Mouse (Mus musculus) forebrain, embryonic 10.5 days (tissue): Measurements from ENCODE around the gene Ampd3. TPM values are rescaled to one million over a fixed set of nuclear protein-coding genes. Genes with fewer than 3 reads are reported as not detected.

Source experiments
- DNase-seq: peaks from one replicate; pipeline ENCODE4 v3.0.0-alpha.2; 2017; ENCODE audit warnings: low spot score; ENCODE audit errors: extremely low spot score
- H3K27ac ChIP-seq: fragments of 300-500 bp; sonication (generic); 2 replicates; pipeline ENCODE4 v1.5.1; 2016; ENCODE audit warnings: mild to moderate bottlenecking
- H3K27me3 ChIP-seq: fragments of 300-500 bp; sonication (generic); 2 replicates; pipeline ENCODE4 v1.6.1; 2016; ENCODE audit warnings: mild to moderate bottlenecking; ENCODE audit not compliant: poor library complexity, severe bottlenecking
- H3K36me3 ChIP-seq: fragments of 300-500 bp; sonication (generic); replicated peaks from 2 replicates; pipeline ENCODE4 v1.6.1; 2016; ENCODE audit warnings: mild to moderate bottlenecking, moderate library complexity
- H3K4me1 ChIP-seq: fragments of 300-500 bp; sonication (generic); 2 replicates; pipeline ENCODE4 v1.6.1; 2016
- H3K4me3 ChIP-seq: fragments of 300-500 bp; sonication (generic); 2 replicates; pipeline ENCODE4 v1.5.1; 2016; ENCODE audit warnings: mild to moderate bottlenecking, moderate library complexity
- H3K9me3 ChIP-seq: fragments of 300-500 bp; sonication (generic); 2 replicates; pipeline ENCODE4 v1.6.1; 2016; ENCODE audit warnings: mild to moderate bottlenecking, moderate library complexity
- WGBS: fragments of 180-500 bp; shearing (Covaris S2); methylation state at CpG from one replicate; pipeline ENCODE4 v1.1.7; 2016; 5-methylcytosine and 5-hydroxymethylcytosine counted together
- polyA plus RNA-seq: library from polyadenylated mRNA; unstranded; fragments of >200 nt; fragmentation: Nextera tagmentation; extraction: Ambion mirVana; gene quantifications from 2 replicates; pipeline ENCODE4 v1.2.1, GENCODE M21; 2016

Ampd3 gene
- polyA plus RNA-seq, 1 experiment from 2014 or later = 1.5 TPM

GRCm38 (mm10) chr7:110834522-110834921 lies 66.5 kb downstream of the Ampd3 start:
- H3K4me1 ChIP-seq = no peaks in the 10 kb centered on the region
- H3K4me3 ChIP-seq = no peak overlapping the region
- DNase-seq = no peak
- peaks cover 40% of the 10 kb centered on the region for H3K36me3 ChIP-seq
- H3K27me3 ChIP-seq = no peaks in the 10 kb centered on the region
- H3K9me3 ChIP-seq = no peaks in the 10 kb centered on the region
- WGBS = 70% methylated on average over 3 of the region's 3 CpGs
- no peak overlapping the region for H3K27ac ChIP-seq

GRCm38 (mm10) chr7:110840332-110840731 lies 72.3 kb downstream of the Ampd3 start:
- Histone ChIP-seq H3K27ac (no peak overlapping the region), H3K27me3 (no peaks in the 10 kb centered on the region), H3K4me3 (no peak overlapping the region), H3K4me1 (peaks cover 16% of the 10 kb centered on the region), H3K36me3 (peaks cover 9% of the 10 kb centered on the region), H3K9me3 (no peaks in the 10 kb centered on the region)
- DNase-seq = no peak
- 88% methylated on average over 4 of the region's 4 CpGs for WGBS

GRCm38 (mm10) chr7:110843916-110844874 lies 76.2 kb downstream of the Ampd3 start, which contains the start of gene Rnf141:
TSS of gene Rnf141 (minus strand) at chr7:110844457.
- Histone ChIP-seq H3K27me3 (no peaks in the 10 kb centered on the region), H3K9me3 (no peaks in the 10 kb centered on the region), H3K4me1 (peaks cover 16% of the 10 kb centered on the region), H3K4me3 (peak within 1 kb of the TSS; percentile 91), H3K36me3 (no peaks in the 10 kb centered on the region), H3K27ac (peak within 1 kb of the TSS; percentile 94)
- DNase-seq = peak; percentile 93
- WGBS = 0% methylated on average over 42 of the region's 42 CpGs

GRCm38 (mm10) chr7:110847321-110847720 lies 79.3 kb downstream of the Ampd3 start:
- Histone ChIP-seq H3K4me1 (peaks cover 16% of the 10 kb centered on the region), H3K27me3 (no peaks in the 10 kb centered on the region), H3K36me3 (no peaks in the 10 kb centered on the region), H3K9me3 (no peaks in the 10 kb centered on the region), H3K4me3 (no peak overlapping the region), H3K27ac (no peak overlapping the region)
- WGBS = 87% methylated on average over 2 of the region's 2 CpGs
- no peak for DNase-seq

DNA sequence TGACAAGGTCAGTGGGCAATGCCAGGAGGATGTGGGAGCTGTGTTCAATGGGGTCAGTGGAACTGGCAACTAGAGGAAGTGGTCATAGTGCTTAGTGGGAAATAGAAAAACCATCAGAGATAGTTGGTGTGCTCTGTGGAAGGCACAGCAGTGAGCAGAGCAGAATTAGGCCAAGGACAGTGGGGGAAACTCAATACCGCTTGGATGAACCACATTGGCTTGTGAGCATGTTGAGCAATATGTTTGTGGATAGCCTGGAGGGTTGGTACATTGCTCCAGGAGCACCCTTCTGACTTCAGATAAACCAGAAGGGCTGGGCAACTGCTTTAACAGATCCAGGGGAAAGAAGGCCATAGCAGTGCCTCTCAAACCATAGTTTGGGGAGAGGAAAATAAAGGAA lies 80.4 kb downstream of the Ampd3 start:
- 85% methylated on average over 1 of the region's 1 CpGs for WGBS

GRCm38 (mm10) chr7:110851541-110852203 lies 83.7 kb downstream of the Ampd3 start:
- no peaks in the 10 kb centered on the region for H3K36me3 ChIP-seq
- DNase-seq = no peak
- WGBS = 82% methylated on average over 7 of the region's 7 CpGs
- no peak overlapping the region for H3K4me3 ChIP-seq
- H3K27me3 ChIP-seq = no peaks in the 10 kb centered on the region
- H3K4me1 ChIP-seq = peaks cover 6% of the 10 kb centered on the region
- no peaks in the 10 kb centered on the region for H3K9me3 ChIP-seq
- no peak overlapping the region for H3K27ac ChIP-seq

More for the DNA sequence above, 80.4 kb downstream of the Ampd3 start:
- no peak for DNase-seq
- no peak overlapping the region for H3K4me3 ChIP-seq
- H3K36me3 ChIP-seq = no peaks in the 10 kb centered on the region
- no peaks in the 10 kb centered on the region for H3K27me3 ChIP-seq
- H3K27ac ChIP-seq = no peak overlapping the region
- H3K4me1 ChIP-seq = peaks cover 5% of the 10 kb centered on the region
- no peaks in the 10 kb centered on the region for H3K9me3 ChIP-seq

- Histone ChIP-seq H3K27ac (no peak overlapping the region), H3K9me3 (no peaks in the 10 kb centered on the region), H3K4me3 (no peak overlapping the region), H3K36me3 (no peaks in the 10 kb centered on the region), H3K27me3 (no peaks in the 10 kb centered on the region), H3K4me1 (peaks cover 6% of the 10 kb centered on the region)
- 69% methylated on average over 10 of the region's 10 CpGs for WGBS
- no peak for DNase-seq
Measured at GRCm38 (mm10) chr7:110853611-110854010, 85.6 kb downstream of the Ampd3 start.

- Histone ChIP-seq H3K27me3 (no peaks in the 10 kb centered on the region), H3K9me3 (no peaks in the 10 kb centered on the region), H3K36me3 (no peaks in the 10 kb centered on the region), H3K4me3 (no peak overlapping the region), H3K27ac (no peak overlapping the region), H3K4me1 (peaks cover 6% of the 10 kb centered on the region)
- 71% methylated on average over 3 of the region's 3 CpGs for WGBS
- DNase-seq = no peak
Measured at GRCm38 (mm10) chr7:110854519-110854918, 86.5 kb downstream of the Ampd3 start.

DNA sequence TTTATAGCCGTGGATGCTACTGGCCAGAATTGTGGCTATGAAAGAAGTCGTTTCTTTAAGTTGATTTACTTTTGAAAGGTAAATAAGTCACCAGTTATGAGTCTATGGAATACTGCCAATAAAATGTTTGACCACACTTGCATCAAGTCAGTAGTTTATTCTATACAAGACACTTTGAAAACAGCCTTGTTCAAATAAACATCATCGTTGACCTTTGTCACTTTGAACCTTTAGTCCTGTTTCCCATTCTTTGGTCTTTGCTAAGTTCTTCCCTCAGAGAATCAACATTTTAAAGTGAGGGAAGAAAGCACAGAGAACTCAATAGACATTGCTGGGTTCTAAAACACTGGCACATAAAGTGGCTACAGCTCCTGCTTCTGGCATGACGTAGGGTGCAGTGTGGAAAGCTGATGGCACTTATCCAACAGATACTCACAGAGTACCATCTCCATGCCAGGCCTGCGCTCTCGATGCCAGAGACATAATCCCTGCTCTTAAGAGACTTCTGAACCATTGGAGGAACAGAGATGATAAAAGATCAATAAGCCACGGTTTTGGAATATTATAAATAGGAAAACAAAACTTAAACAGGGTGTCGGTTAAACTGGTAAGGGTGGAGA lies 87.0 kb downstream of the Ampd3 start:
- Histone ChIP-seq H3K27me3 (no peaks in the 10 kb centered on the region), H3K27ac (no peak overlapping the region), H3K4me1 (peaks cover 6% of the 10 kb centered on the region), H3K9me3 (no peaks in the 10 kb centered on the region), H3K36me3 (no peaks in the 10 kb centered on the region), H3K4me3 (no peak overlapping the region)
- no peak for DNase-seq
- WGBS = 89% methylated on average over 8 of the region's 8 CpGs

DNA sequence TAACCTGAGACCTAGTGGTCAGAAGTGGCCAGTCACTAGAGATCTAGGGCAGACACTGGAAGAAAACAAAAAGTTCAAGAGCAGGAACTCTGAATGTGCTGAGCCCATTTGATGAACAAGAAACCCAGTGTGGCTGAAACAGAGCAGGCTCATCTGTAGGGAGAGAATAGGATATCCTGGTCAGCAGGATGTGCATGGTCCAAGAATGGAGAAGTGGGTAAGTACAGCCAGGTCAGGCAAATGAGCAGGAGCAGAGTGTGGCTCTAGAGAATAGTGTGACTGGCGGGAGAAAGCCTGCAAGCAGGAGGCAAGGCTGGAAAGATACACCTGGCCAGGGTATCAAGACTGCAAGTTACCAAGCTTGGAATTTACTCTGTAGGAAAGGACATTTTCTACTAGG lies 87.6 kb downstream of the Ampd3 start:
- WGBS = 68% methylated on average over 1 of the region's 1 CpGs
- peaks cover 6% of the 10 kb centered on the region for H3K4me1 ChIP-seq
- no peaks in the 10 kb centered on the region for H3K36me3 ChIP-seq
- DNase-seq = no peak
- H3K27ac ChIP-seq = no peak overlapping the region
- no peaks in the 10 kb centered on the region for H3K9me3 ChIP-seq
- H3K27me3 ChIP-seq = no peaks in the 10 kb centered on the region
- H3K4me3 ChIP-seq = no peak overlapping the region

DNA sequence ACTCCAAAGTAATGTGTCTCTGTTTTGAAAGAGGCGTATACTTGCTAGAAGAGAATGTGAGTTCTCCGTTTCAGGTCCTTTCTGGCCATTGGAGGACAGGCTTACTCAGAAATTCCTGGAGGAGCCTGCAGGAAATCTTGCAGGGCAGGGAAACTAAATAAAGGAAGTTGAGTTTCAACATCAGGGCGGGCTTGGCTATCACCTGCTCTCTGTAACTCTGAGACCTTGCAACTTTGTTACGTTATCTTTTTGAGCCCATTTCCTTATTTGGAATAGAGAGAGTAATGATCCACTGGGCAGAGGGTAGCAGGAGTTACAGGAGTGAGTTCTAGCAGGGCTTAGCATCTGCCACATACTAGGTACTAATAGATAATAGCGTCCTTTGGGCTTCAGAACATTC lies 92.1 kb downstream of the Ampd3 start:
- no peaks in the 10 kb centered on the region for H3K27me3 ChIP-seq
- no peaks in the 10 kb centered on the region for H3K9me3 ChIP-seq
- 80% methylated on average over 5 of the region's 5 CpGs for WGBS
- H3K36me3 ChIP-seq = no peaks in the 10 kb centered on the region
- no peak for DNase-seq
- H3K4me1 ChIP-seq = peaks cover 10% of the 10 kb centered on the region
- H3K4me3 ChIP-seq = no peak overlapping the region
- no peak overlapping the region for H3K27ac ChIP-seq
